Mouse (Mus musculus): ENCODE results near the gene Ttll11. TPM values are rescaled to one million over a fixed set of nuclear protein-coding genes. Genes with fewer than 3 reads are reported as not detected.

Gene Ttll11
- polyA plus RNA-seq, 1 experiment from 2014 or later = 1.2 TPM

DNA sequence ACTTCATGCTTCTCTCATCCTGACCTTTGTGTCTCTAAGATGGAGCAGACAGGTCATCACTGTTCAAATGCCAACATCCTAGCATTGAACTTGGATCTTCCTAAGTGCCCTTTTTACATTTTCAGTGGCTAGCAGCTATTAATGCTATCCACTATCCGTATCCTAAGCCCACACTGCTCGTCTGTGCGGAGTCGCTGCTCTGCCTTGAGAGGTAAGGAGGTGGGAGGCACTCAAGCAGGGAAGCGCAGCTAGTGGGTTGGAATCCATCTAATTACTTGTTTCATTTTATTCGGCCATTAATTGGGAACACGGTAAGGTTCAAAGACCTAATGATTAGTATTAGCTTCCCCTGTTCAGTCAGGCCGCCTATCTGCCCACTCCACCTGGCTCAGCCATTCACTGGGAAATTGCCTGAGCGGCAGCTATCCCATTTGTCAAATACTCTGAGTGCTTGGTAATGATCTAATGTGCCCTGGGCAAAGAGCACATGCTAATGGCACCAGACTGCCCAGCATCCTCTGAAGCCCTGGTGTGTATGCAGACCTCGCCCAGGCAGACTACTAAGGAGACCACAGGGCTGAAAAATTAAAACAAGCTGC lies 130.0 kb downstream of the Ttll11 start:
- Histone ChIP-seq H3K4me1 (ENCODE audit: insufficient read depth) (peaks cover 9% of the 10 kb centered on the region; the same call in 1 of the 2 replicates), H3K9me3 (ENCODE audit: low read depth, low read length) (no peaks in the 10 kb centered on the region), H3K4me2 (no peak overlapping the region), H3K36me3 (ENCODE audit: insufficient read depth) (no peaks in the 10 kb centered on the region), H3K4me3 (ENCODE audit: low read depth, low read length) (no peak overlapping the region), H3K27ac (ENCODE audit: low read depth) (no peak overlapping the region), H3K27me3 (ENCODE audit: insufficient read depth, low read length) (no peaks in the 10 kb centered on the region), H3K9ac (no peak overlapping the region)
- 58% methylated on average over 10 of the region's 10 CpGs for WGBS
- TF ChIP-seq CTCF (IDR thresholded peaks at IDR 0.05; ENCODE audit: low read depth) = no peak
- DNase-seq = no peak
- ATAC-seq (ENCODE audit: insufficient read depth) = no peak

DNA sequence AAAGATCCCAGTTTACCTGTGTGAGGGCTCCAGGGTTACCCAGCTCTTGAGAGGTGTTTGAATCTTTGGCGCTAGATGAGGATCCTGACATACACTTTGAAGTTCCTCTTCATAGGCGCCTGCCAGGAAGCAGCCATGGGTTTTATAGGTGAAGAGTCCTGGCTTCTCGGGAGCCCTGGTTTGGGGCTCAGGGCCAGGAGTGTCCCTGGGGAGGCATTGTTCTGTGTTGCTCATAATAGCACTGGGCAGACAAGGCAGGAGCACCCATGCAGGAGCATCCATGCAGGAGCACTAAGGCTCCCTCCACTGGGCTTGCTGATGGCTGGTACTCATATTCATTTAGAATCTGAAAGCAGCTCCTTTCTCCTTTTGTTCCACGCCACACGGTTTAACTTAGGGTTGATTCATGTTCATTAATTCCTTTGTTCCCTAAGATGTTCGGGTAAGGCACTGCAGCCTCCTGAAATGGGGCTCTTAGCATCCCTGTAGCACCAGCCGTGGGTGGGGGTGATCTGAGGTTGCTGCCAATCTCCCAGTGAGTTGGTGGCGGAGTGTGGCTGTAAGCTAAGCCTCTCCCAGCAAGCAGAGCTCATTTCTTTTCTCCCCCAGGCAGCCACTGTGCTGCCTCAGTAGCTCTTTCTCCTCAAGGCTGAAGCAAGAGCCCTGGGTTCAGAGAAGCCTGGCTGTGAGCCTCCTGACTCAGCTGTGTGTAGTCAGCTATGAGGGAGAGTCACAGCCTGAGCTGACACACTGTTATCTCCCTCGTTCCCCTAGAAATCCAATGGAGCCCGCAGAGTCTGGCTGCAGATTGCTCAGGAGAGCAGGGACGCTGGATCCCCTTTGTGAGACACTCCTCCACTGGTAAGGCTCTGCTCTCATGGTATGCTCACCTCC lies 133.9 kb downstream of the Ttll11 start:
- Histone ChIP-seq H3K4me3 (ENCODE audit: low read depth, low read length) (no peak overlapping the region), H3K9me3 (ENCODE audit: low read depth, low read length) (no peaks in the 10 kb centered on the region), H3K4me2 (no peak overlapping the region), H3K27ac (ENCODE audit: low read depth) (no peak overlapping the region), H3K36me3 (ENCODE audit: insufficient read depth) (no peaks in the 10 kb centered on the region), H3K27me3 (ENCODE audit: insufficient read depth, low read length) (no peaks in the 10 kb centered on the region), H3K9ac (no peak overlapping the region), H3K4me1 (ENCODE audit: insufficient read depth) (0 out of 2 replicates have a peak, but pooled peaks cover 5% of the 10 kb centered on the region)
- no peak for TF ChIP-seq CTCF (IDR thresholded peaks at IDR 0.05; ENCODE audit: low read depth)
- 55% methylated on average over 11 of the region's 11 CpGs for WGBS
- DNase-seq = no peak
- no peak for ATAC-seq (ENCODE audit: insufficient read depth)

DNA sequence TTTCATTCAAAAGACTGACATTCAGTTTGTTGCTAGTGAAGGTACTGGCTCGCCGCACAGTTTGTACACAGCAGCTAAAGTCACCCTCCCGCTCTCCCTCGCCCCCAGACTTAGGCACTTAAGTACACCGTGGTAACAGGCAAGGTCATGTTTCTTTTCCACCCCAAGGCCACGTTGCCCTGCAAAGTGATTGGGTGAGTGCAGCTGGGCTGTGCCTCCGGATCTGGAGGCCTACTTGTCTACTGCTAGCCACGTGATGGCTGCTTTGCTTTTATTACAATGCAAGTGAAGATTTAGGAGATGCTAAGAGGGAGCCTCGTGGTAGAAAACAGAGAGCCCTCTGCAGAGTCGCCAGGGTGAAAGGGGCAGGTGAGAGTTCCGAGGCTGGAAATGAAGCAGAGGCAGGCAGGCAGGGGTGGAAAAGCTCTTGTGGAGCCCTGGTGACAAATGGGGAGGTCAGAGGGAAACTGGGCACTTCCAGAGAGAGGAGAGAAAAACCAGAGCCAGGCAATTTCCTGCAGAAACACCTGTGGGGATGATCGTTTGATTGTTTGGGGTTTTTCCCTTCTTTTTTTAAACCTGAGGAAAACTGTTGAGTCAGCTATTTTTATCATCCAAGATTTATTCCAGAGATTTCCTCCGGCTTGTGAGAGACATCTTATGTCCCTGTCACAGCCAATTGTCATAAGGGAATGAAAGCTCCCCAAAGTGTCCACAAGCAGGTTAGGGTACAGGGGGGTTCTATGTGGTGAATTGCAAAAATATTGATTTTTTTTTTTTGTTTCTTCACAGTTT lies 135.6 kb downstream of the Ttll11 start:
- ATAC-seq (ENCODE audit: insufficient read depth) (no peak), DNase-seq (no peak)
- no peak overlapping the region for H3K9ac ChIP-seq
- no peaks in the 10 kb centered on the region for H3K9me3 ChIP-seq (ENCODE audit: low read depth, low read length)
- H3K36me3 ChIP-seq (ENCODE audit: insufficient read depth) = no peaks in the 10 kb centered on the region
- no peaks in the 10 kb centered on the region for H3K27me3 ChIP-seq (ENCODE audit: insufficient read depth, low read length)
- no peak overlapping the region for H3K27ac ChIP-seq (ENCODE audit: low read depth)
- 0 out of 2 replicates have a peak, but pooled peaks cover 5% of the 10 kb centered on the region for H3K4me1 ChIP-seq (ENCODE audit: insufficient read depth)
- 28% methylated on average over 13 of the region's 13 CpGs for WGBS
- H3K4me3 ChIP-seq (ENCODE audit: low read depth, low read length) = no peak overlapping the region
- no peak overlapping the region for H3K4me2 ChIP-seq
- no peak for TF ChIP-seq CTCF (IDR thresholded peaks at IDR 0.05; ENCODE audit: low read depth)

DNA sequence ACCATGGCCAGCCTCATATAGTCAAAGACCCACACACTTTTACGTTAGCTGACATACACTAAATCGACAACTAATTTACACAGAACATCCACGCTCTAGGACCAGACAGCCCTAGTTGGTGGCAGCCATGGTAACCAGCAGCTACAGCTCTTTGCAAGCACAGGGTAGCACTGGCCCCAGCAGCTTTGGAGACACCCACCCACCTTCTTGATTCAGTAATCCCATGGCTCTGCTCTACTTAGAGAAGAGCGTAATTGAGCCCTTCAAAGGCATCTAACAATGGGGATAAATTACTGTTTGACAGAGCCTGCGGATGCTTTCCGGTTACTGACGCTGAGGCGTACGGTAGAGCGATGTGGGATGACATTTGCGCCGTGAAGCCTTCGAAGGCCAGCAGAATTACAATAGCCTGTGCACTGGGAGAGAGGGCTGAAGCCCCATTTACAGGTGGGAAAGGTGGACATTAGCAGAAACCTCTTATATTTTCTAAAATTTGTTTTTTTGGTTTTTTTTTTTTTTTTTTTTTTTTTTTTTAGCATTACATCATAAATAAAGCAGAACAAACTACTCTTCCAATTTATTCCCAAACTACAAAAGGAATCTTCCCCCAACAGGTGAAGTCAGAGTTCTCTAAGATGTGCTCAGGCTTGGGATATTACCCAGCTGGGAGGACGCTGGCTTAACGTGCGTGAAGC lies 136.8 kb downstream of the Ttll11 start:
- ATAC-seq (ENCODE audit: insufficient read depth) (no peak), DNase-seq (no peak)
- H3K9ac ChIP-seq = no peak overlapping the region
- H3K27me3 ChIP-seq (ENCODE audit: insufficient read depth, low read length) = no peaks in the 10 kb centered on the region
- no peaks in the 10 kb centered on the region for H3K36me3 ChIP-seq (ENCODE audit: insufficient read depth)
- H3K4me2 ChIP-seq = no peak overlapping the region
- no peak overlapping the region for H3K27ac ChIP-seq (ENCODE audit: low read depth)
- WGBS = 84% methylated on average over 16 of the region's 16 CpGs
- no peak for TF ChIP-seq CTCF (IDR thresholded peaks at IDR 0.05; ENCODE audit: low read depth)
- H3K4me3 ChIP-seq (ENCODE audit: low read depth, low read length) = no peak overlapping the region
- no peaks in the 10 kb centered on the region for H3K9me3 ChIP-seq (ENCODE audit: low read depth, low read length)
- 0 out of 2 replicates have a peak, but pooled peaks cover 5% of the 10 kb centered on the region for H3K4me1 ChIP-seq (ENCODE audit: insufficient read depth)

DNA sequence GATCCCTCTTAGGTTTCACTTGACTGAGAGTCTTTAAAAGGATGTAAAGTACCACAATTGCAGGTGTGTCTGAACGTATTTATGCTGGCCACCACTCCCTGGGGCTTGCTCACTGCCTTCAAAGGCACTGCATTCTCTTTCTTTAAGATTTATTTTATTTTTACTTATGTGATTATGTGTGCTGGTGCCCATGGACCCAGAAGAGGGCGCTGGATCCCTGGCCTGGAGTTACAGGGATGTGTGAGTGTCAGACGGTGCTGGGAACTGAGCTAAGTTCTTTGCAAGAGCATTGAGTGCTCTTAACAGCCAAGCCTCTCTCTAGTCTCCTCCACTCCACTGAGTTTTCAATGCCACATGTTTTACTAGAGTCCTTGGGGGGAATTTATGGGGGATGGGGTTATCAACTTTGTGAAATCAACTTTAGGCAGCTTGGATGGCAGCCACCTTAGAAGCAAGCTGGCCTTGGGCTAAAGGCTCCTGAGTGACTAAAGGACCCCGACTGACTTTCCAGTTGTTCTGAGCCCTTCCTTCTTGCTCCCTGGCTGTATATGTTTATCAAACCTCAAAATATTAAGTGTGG lies 137.8 kb downstream of the Ttll11 start:
- Histone ChIP-seq H3K27ac (ENCODE audit: low read depth) (peak overlapping the region; percentile 63), H3K36me3 (ENCODE audit: insufficient read depth) (no peaks in the 10 kb centered on the region), H3K9ac (no peak overlapping the region), H3K4me3 (ENCODE audit: low read depth, low read length) (no peak overlapping the region), H3K9me3 (ENCODE audit: low read depth, low read length) (peaks cover 7% of the 10 kb centered on the region; the same call in 1 of the 2 replicates), H3K4me2 (no peak overlapping the region), H3K4me1 (ENCODE audit: insufficient read depth) (0 out of 2 replicates have a peak, but pooled peaks cover 5% of the 10 kb centered on the region), H3K27me3 (ENCODE audit: insufficient read depth, low read length) (no peaks in the 10 kb centered on the region)
- WGBS = 47% methylated on average over 4 of the region's 4 CpGs
- ATAC-seq (ENCODE audit: insufficient read depth) (no peak), DNase-seq (no peak)
- 0 out of 2 replicates have a peak, but pooled peaks have one; percentile 19 for TF ChIP-seq CTCF (IDR thresholded peaks at IDR 0.05; ENCODE audit: low read depth)
